Mouse (Mus musculus): ENCODE data around the gene Atox1. TPM values are rescaled to one million over a fixed set of nuclear protein-coding genes. Genes with fewer than 3 reads are reported as not detected.

Gene Atox1
- polyA plus RNA-seq, 1 experiment from 2014 or later: 284 TPM

GRCm38 (mm10) chr11:55410502-55410901 lies 50.5 kb downstream of the Atox1 start:
- no peak overlapping the region for H3K4me3 ChIP-seq
- WGBS: 67% methylated on average over 3 of the region's 3 CpGs
- H3K4me2 ChIP-seq (replicated peaks): no peak overlapping the region

GRCm38 (mm10) chr11:55410005-55410404 lies 51.0 kb downstream of the Atox1 start:
- Histone ChIP-seq H3K9ac (no peak overlapping the region), H3K27ac (no peak overlapping the region), H3K4me3 (no peak overlapping the region), H3K9me3 (replicated peaks) (no peaks in the 10 kb centered on the region), H3K27me3 (no peaks in the 10 kb centered on the region), H3K4me2 (replicated peaks) (no peak overlapping the region), H3K36me3 (peaks cover 51% of the 10 kb centered on the region), H3K4me1 (peaks cover 6% of the 10 kb centered on the region)
- ATAC-seq (ENCODE audit: low FRiP score): no peak
- 80% methylated on average over 3 of the region's 3 CpGs for WGBS

More at GRCm38 (mm10) chr11:55410502-55410901, 50.5 kb downstream of the Atox1 start:
- Histone ChIP-seq H3K27ac (no peak overlapping the region), H3K4me1 (peaks cover 9% of the 10 kb centered on the region), H3K9ac (no peak overlapping the region), H3K9me3 (replicated peaks) (no peaks in the 10 kb centered on the region), H3K27me3 (no peaks in the 10 kb centered on the region), H3K36me3 (peaks cover 47% of the 10 kb centered on the region)
- no peak for ATAC-seq (ENCODE audit: low FRiP score)

- Histone ChIP-seq H3K36me3 (peaks cover 73% of the 10 kb centered on the region), H3K9me3 (replicated peaks) (no peaks in the 10 kb centered on the region), H3K27me3 (no peaks in the 10 kb centered on the region), H3K27ac (0 out of 2 replicates have a peak overlapping the region, but pooled peaks have one; percentile 30), H3K9ac (no peak overlapping the region), H3K4me2 (replicated peaks) (no peak overlapping the region), H3K4me1 (peaks cover 3% of the 10 kb centered on the region; the same call in 1 of the 2 replicates), H3K4me3 (no peak overlapping the region)
- ATAC-seq (ENCODE audit: low FRiP score): no peak
- WGBS: 91% methylated on average over 4 of the region's 4 CpGs
Observed at GRCm38 (mm10) chr11:55407133-55407532, 53.9 kb downstream of the Atox1 start.

- Histone ChIP-seq H3K36me3 (peaks cover 83% of the 10 kb centered on the region), H3K4me1 (no peaks in the 10 kb centered on the region), H3K9ac (no peak overlapping the region), H3K27ac (peak overlapping the region; percentile 48; the same call in 1 of the 2 replicates), H3K9me3 (replicated peaks) (no peaks in the 10 kb centered on the region), H3K27me3 (no peaks in the 10 kb centered on the region), H3K4me2 (replicated peaks) (no peak overlapping the region), H3K4me3 (no peak overlapping the region)
- no peak for ATAC-seq (ENCODE audit: low FRiP score)
- 82% methylated on average over 8 of the region's 8 CpGs for WGBS
Observed at GRCm38 (mm10) chr11:55405601-55406469, 55.2 kb downstream of the Atox1 start.

GRCm38 (mm10) chr11:55404659-55405457 lies 56.2 kb downstream of the Atox1 start:
- no peaks in the 10 kb centered on the region for H3K4me1 ChIP-seq
- no peak overlapping the region for H3K4me3 ChIP-seq
- H3K9me3 ChIP-seq (replicated peaks): no peaks in the 10 kb centered on the region
- no peak overlapping the region for H3K4me2 ChIP-seq (replicated peaks)
- ATAC-seq (ENCODE audit: low FRiP score): no peak
- H3K9ac ChIP-seq: no peak overlapping the region
- no peaks in the 10 kb centered on the region for H3K27me3 ChIP-seq
- 89% methylated on average over 9 of the region's 9 CpGs for WGBS
- H3K36me3 ChIP-seq: peaks cover 83% of the 10 kb centered on the region
- H3K27ac ChIP-seq: no peak overlapping the region

GRCm38 (mm10) chr11:55400863-55401262 lies 60.2 kb downstream of the Atox1 start:
- no peak overlapping the region for H3K9ac ChIP-seq
- H3K27ac ChIP-seq: no peak overlapping the region
- H3K4me1 ChIP-seq: no peaks in the 10 kb centered on the region
- no peak for ATAC-seq (ENCODE audit: low FRiP score)
- no peaks in the 10 kb centered on the region for H3K9me3 ChIP-seq (replicated peaks)
- no peaks in the 10 kb centered on the region for H3K27me3 ChIP-seq
- WGBS: 91% methylated on average over 2 of the region's 2 CpGs
- peaks cover 66% of the 10 kb centered on the region for H3K36me3 ChIP-seq
- H3K4me2 ChIP-seq (replicated peaks): no peak overlapping the region
- H3K4me3 ChIP-seq: no peak overlapping the region

GRCm38 (mm10) chr11:55398371-55398770 lies 62.7 kb downstream of the Atox1 start:
- H3K4me3 ChIP-seq: no peak overlapping the region
- H3K4me1 ChIP-seq: no peaks in the 10 kb centered on the region
- peaks cover 53% of the 10 kb centered on the region for H3K36me3 ChIP-seq
- no peak overlapping the region for H3K9ac ChIP-seq
- 95% methylated on average over 8 of the region's 8 CpGs for WGBS
- no peaks in the 10 kb centered on the region for H3K9me3 ChIP-seq (replicated peaks)
- no peaks in the 10 kb centered on the region for H3K27me3 ChIP-seq
- ATAC-seq (ENCODE audit: low FRiP score): no peak
- no peak overlapping the region for H3K4me2 ChIP-seq (replicated peaks)
- H3K27ac ChIP-seq: no peak overlapping the region

- Histone ChIP-seq H3K4me1 (no peaks in the 10 kb centered on the region), H3K4me2 (replicated peaks) (no peak overlapping the region), H3K27ac (no peak overlapping the region), H3K9me3 (replicated peaks) (no peaks in the 10 kb centered on the region), H3K36me3 (peaks cover 46% of the 10 kb centered on the region), H3K9ac (no peak overlapping the region), H3K27me3 (no peaks in the 10 kb centered on the region), H3K4me3 (no peak overlapping the region)
- WGBS: 93% methylated on average over 9 of the region's 9 CpGs
- no peak for ATAC-seq (ENCODE audit: low FRiP score)
Observed at GRCm38 (mm10) chr11:55397441-55397840, 63.6 kb downstream of the Atox1 start.

GRCm38 (mm10) chr11:55397036-55397435 lies 64.0 kb downstream of the Atox1 start:
- peaks cover 42% of the 10 kb centered on the region for H3K36me3 ChIP-seq
- no peak overlapping the region for H3K9ac ChIP-seq
- H3K4me2 ChIP-seq (replicated peaks): no peak overlapping the region
- H3K4me1 ChIP-seq: no peaks in the 10 kb centered on the region
- no peaks in the 10 kb centered on the region for H3K27me3 ChIP-seq
- H3K4me3 ChIP-seq: no peak overlapping the region
- 85% methylated on average over 2 of the region's 2 CpGs for WGBS
- no peak for ATAC-seq (ENCODE audit: low FRiP score)
- no peak overlapping the region for H3K27ac ChIP-seq
- no peaks in the 10 kb centered on the region for H3K9me3 ChIP-seq (replicated peaks)

Small RNAs within 50 kb of the gene (microRNA-seq; reads per million reads assigned to microRNA genes)
- not detected for gene Mir7652

Other genes starting within 250 kb of the Atox1 start
- 0.07 and 0.10 TPM in 2 replicates for gene Fat2, start 124.7 kb downstream of the Atox1 start, polyA plus RNA-seq (2016; fragmentation: Nextera tagmentation; extraction: Ambion mirVana)
- 743 and 783 TPM in 2 replicates for gene Sparc, start 38.1 kb downstream of the Atox1 start, polyA plus RNA-seq (2016; fragmentation: Nextera tagmentation; extraction: Ambion mirVana)
- gene G3bp1, start 8.4 kb upstream of the Atox1 start, polyA plus RNA-seq (2016; fragmentation: Nextera tagmentation; extraction: Ambion mirVana): 184 and 189 TPM in 2 replicates
- gene Glra1, start 147.0 kb upstream of the Atox1 start, polyA plus RNA-seq (2016; fragmentation: Nextera tagmentation; extraction: Ambion mirVana): 3.5 and 3.9 TPM in 2 replicates